Mouse (Mus musculus) heart, adult 2 months (tissue): ENCODE results near the gene Pgap3.
"Not testable (repeated sequence)": the region's sequence is repeated elsewhere in the genome, so short reads cannot be mapped to it uniquely, and the experiment has no call there.

Experiments used
- CTCF ChIP-seq: fragments of 200-600 bp; IDR thresholded peaks from 2 replicates; pipeline ENCODE4 v1.8.1; 2022; ENCODE audit warnings: antibody characterized with exemption, mild to moderate bottlenecking, moderate library complexity
- POLR2A ChIP-seq: fragments of 200-500 bp; IDR thresholded peaks from 2 replicates; pipeline ENCODE4 v1.6.1; 2011; ENCODE audit warnings: mild to moderate bottlenecking, low read depth, low read length, control low read depth; ENCODE audit not compliant: insufficient read depth

- peak; percentile 43 for TF ChIP-seq CTCF
- not testable (repeated sequence) for TF ChIP-seq POLR2A
Measured at GRCm38 (mm10) chr11:98382405-98382804, 17.9 kb downstream of the Pgap3 start.
